Mouse (Mus musculus): ENCODE measurements around the gene Dynlt1c.
"Not testable (repeated sequence)": the region's sequence is repeated elsewhere in the genome, so short reads cannot be mapped to it uniquely, and the experiment has no call there.

- not testable (repeated sequence) for TF ChIP-seq CTCF, EP300 (IDR thresholded peaks at IDR 0.05; ENCODE audit: low read depth)
Observed at GRCm38 (mm10) chr17:6617689-6618400, 16.4 kb downstream of the Dynlt1c start.
